Mouse (Mus musculus): ENCODE data around the gene Ifna4.

The Ifna4 gene

DNA sequence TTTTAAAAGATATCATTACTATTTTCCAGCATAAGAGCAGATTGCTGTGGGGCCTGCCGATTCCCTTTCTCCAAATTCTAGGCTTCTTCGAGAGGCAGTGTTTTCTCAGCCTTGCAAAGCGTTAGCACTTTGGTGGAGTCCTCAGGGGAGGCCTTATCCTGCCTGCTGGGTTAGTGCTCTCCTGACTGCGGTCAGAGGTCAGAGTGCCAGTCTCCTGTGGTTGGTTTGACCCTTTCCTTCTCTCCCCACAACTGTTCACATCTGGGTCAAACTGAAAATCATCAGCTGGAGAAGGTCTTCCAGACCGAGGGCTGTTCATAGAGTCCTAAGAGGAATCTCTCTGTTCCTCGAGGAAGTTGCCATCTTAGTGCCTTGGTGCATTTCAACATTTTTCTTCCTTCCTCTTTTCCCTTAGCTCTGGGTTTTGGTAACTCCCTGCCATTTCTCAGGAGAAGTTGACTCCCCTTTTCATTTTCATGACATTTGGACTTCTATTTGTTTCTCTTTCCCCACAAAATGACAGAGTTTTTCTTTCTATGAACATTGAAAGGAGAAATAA is 23.4 kb downstream of the Ifna4 start:
- no peak for DNase-seq (ENCODE audit: low read depth in 1 of 2, low spot score in 2 of 2)

GRCm38 (mm10) chr4:88867366-88867925 is 25.8 kb downstream of the Ifna4 start:
- DNase-seq (ENCODE audit: low read depth in 1 of 2, low spot score in 2 of 2): peak; percentile 53 to 68

- no peak for DNase-seq (ENCODE audit: low read depth in 1 of 2, low spot score in 2 of 2)
Observed at GRCm38 (mm10) chr4:88867926-88868911, 26.6 kb downstream of the Ifna4 start.

DNA sequence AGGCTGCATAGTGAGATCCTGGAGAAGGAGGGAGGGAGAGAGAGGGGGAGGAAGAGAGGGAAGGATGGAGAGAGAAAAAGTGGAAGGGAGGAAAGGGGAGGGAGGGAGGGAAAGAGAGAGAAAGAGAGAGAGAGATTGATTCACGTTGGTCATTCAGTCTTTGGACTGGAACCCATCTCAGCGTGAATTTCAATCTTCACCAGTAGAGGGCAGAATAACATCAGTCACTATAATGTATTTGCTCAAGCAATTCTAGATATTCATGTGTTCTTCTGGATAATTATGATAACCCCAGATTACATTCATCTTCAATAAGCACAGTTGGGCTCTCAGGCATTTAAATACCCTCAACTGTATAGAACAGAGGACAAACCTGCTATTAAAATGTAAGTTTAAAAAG is 31.0 kb downstream of the Ifna4 start:
- no peak for DNase-seq (ENCODE audit: low read depth in 1 of 2, low spot score in 2 of 2)

DNA sequence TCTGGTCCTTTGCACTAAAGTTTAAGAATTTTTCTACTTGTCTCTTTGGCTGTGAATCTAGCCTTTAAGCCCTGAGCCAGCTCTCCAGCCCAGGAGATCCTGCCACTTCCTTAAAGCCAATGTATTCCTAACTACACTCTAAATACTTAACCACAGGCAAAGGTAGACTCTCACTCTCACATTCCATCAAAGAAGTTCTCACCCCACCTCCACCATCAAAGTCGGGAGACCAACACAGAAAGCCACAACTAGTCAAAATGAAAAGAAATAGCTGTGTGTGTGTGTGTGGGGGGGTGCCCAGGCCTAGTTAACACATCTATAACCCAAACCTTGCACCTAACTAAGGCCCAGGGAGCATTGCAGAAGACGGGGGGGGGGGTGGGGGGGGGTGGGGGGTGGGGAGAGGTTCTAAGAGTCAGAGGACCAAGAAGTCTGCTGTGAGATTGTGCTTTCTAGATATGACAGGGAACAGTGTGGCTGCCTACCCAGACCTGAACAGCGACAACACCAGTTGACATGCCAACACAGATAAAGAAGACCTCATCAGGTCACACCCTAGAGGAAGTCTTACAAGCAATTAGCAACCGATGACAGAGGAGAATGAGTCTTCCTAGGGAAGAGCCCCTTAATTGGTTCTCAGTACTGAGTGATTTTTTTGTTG is 33.9 kb downstream of the Ifna4 start:
- no peak for DNase-seq (ENCODE audit: low read depth in 1 of 2, low spot score in 2 of 2)

DNA sequence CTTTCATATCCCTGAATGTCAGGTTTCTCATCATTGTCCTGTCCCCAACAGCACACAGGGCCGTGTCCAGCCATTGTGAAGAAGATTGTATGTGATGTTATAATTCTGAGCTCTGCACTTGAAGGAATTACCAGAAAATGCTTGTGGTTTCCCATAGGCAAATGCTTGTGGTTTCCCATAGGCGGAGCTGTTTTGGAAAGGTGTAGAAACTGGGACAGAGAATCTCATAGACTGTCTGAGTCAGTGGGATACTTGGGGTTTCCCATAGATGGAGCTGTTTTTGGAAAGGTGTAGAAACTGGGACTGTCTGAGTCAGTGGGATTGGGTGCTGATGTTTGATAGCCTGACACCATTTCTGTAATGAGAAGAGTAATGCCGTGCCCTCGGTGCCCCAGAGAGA is 34.9 kb downstream of the Ifna4 start:
- DNase-seq (ENCODE audit: low read depth in 1 of 2, low spot score in 2 of 2): no peak

DNA sequence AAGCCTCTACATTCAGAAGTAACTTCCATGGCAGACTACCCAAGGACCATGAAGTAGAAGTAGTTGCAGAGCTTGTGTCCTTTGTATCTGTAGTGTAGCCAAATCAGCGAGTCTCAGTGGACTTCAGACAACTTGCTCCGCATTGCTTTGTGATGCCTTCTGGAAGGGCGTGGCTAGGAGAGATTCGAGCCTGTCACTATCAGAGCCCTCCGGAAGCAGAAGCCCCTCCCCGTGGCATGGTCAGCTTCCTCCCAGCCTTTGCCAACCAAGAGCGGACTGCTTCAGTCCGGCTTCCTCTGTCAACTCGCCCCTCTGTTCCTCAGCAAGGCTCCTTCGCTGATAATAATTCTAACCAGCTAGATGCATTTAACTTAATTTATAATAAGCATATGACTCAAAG is 36.6 kb downstream of the Ifna4 start:
- DNase-seq (ENCODE audit: low read depth in 1 of 2, low spot score in 2 of 2): no peak

GRCm38 (mm10) chr4:88878772-88879171 is 37.1 kb downstream of the Ifna4 start:
- DNase-seq (ENCODE audit: low read depth in 1 of 2, low spot score in 2 of 2): no peak

DNA sequence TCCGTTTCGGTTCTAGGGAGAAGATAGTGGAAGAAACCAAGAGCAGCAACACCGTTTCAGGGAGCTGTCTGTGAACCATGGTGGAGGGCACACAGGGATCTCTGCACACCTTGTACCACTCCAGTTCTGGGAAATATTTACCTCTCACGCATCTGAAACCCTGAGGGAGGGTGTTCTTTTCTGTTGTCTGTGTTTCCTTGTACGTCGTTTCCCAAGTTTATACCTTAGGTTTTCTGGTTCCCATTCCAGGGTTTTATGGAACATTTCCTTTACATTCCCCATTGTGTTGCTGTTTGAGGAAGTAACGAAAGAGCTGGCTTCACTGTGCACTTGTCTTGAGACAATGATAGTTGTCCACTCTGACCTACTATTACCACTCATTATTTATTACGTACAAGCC is 38.4 kb downstream of the Ifna4 start, which contains the start of gene Ifne:
TSS of gene Ifne (minus strand) at position 101 of the 400 bp plus-strand sequence.
- DNase-seq (ENCODE audit: low read depth in 1 of 2, low spot score in 2 of 2): no peak

- no peak for DNase-seq (ENCODE audit: low read depth in 1 of 2, low spot score in 2 of 2)
Observed at GRCm38 (mm10) chr4:88888236-88888635, 46.6 kb downstream of the Ifna4 start.

Measured in monocyte, adult 2 months (primary cell).